Mouse (Mus musculus): ENCODE data around the gene Ncstn. TPM values are rescaled to one million over a fixed set of nuclear protein-coding genes. Genes with fewer than 3 reads are reported as not detected.
A peak's percentile ranks its signal among the peaks of the same experiment; 100 is the strongest.

Ncstn gene
- total RNA-seq, 2 experiments from 2014 or later: 94.4 to 101 TPM

GRCm38 (mm10) chr1:172072604-172073003 lies 10.0 kb downstream of the Ncstn start:
- DNase-seq: no peak

- DNase-seq: no peak
Measured at GRCm38 (mm10) chr1:172071556-172071955, 11.0 kb downstream of the Ncstn start.

- no peak for DNase-seq
Measured at GRCm38 (mm10) chr1:172070227-172070626, 12.4 kb downstream of the Ncstn start.

GRCm38 (mm10) chr1:172064613-172065141 lies 17.9 kb downstream of the Ncstn start:
- no peak for DNase-seq

- no peak for DNase-seq
Measured at GRCm38 (mm10) chr1:172063291-172064023, 19.1 kb downstream of the Ncstn start.

GRCm38 (mm10) chr1:172062101-172062500 lies 20.5 kb downstream of the Ncstn start:
- DNase-seq: no peak

GRCm38 (mm10) chr1:172061217-172061616 lies 21.4 kb downstream of the Ncstn start:
- no peak for DNase-seq

- DNase-seq: no peak
Measured at GRCm38 (mm10) chr1:172060659-172061058, 21.9 kb downstream of the Ncstn start.

GRCm38 (mm10) chr1:172058874-172059273 lies 23.7 kb downstream of the Ncstn start:
- DNase-seq: no peak

GRCm38 (mm10) chr1:172058321-172058720 lies 24.3 kb downstream of the Ncstn start:
- DNase-seq: no peak

GRCm38 (mm10) chr1:172057491-172057921 lies 25.1 kb downstream of the Ncstn start, which contains the start of gene Nhlh1:
Nhlh1 (minus strand) TSS chr1:172057573.
- no peak for DNase-seq

GRCm38 (mm10) chr1:172056251-172056650 lies 26.3 kb downstream of the Ncstn start:
- DNase-seq: no peak

- DNase-seq: no peak
Measured at GRCm38 (mm10) chr1:172053541-172054440, 28.8 kb downstream of the Ncstn start.

GRCm38 (mm10) chr1:172052766-172053279 lies 29.8 kb downstream of the Ncstn start:
- DNase-seq: no peak

GRCm38 (mm10) chr1:172049131-172049782 lies 33.3 kb downstream of the Ncstn start:
- DNase-seq: no peak

- DNase-seq: no peak
Measured at GRCm38 (mm10) chr1:172048241-172048734, 34.3 kb downstream of the Ncstn start.

GRCm38 (mm10) chr1:172046938-172047337 lies 35.7 kb downstream of the Ncstn start:
- DNase-seq: peak; percentile 66 to 78

GRCm38 (mm10) chr1:172046410-172046809 lies 36.2 kb downstream of the Ncstn start:
- DNase-seq: no peak

GRCm38 (mm10) chr1:172029914-172030313 lies 52.7 kb downstream of the Ncstn start:
- no peak for DNase-seq

- DNase-seq: no peak
Measured at GRCm38 (mm10) chr1:172028394-172029275, 54.0 kb downstream of the Ncstn start, which contains the start of gene Vangl2. Vangl2 (minus strand) TSS chr1:172028444.

GRCm38 (mm10) chr1:172027809-172028102 lies 54.8 kb downstream of the Ncstn start:
- DNase-seq: no peak

Measured in adrenal gland, postnatal 36 days (tissue).